Mouse (Mus musculus): ENCODE measurements around the gene Tbpl2. TPM values are rescaled to one million over a fixed set of nuclear protein-coding genes. Genes with fewer than 3 reads are reported as not detected.
A peak's percentile ranks its signal among the peaks of the same experiment; 100 is the strongest.

Gene Tbpl2
- not detected in 2 replicates for polyA plus RNA-seq (2015; fragmentation: Nextera tagmentation; extraction: Ambion mirVana)

DNA sequence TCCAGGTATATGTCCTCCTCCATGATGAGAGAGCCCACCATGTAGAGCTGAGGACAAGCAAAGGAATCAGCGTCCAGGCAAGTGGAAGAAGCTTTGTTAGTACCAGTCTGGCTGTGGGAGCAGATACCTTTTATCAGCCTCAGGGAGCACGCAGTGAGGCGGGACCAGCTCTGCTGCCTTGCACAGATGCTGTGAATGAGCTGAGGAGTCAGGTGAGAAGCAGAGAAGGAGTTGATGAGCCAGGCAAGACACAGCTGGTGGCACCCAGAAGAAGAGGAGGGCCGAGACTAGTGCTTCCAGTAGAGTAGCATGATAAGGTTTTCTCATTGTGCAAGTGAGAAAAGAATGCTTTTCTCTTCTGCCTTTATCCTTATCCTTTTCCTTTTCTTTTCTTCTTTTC is at the start of gene Tbpl2:
Tbpl2 (minus strand) TSS at position 101 of the 400 bp plus-strand sequence.
- no peak for ATAC-seq (replicated peaks)
- Histone ChIP-seq H3K4me3 (no peak within 1 kb of the TSS), H3K27me3 (no peaks in the 10 kb centered on the region), H3K9me3 (no peaks in the 10 kb centered on the region), H3K27ac (replicated peaks) (no peak within 1 kb of the TSS), H3K4me1 (no peaks in the 10 kb centered on the region), H3K9ac (replicated peaks) (no peak within 1 kb of the TSS), H3K36me3 (no peaks in the 10 kb centered on the region), H3K4me2 (replicated peaks) (no peak within 1 kb of the TSS)
- 81% methylated on average over 4 of the region's 4 CpGs for WGBS

- no peaks in the 10 kb centered on the region for H3K9me3 ChIP-seq
- H3K27me3 ChIP-seq = no peaks in the 10 kb centered on the region
- 86% methylated on average over 1 of the region's 1 CpGs for WGBS
- no peaks in the 10 kb centered on the region for H3K4me1 ChIP-seq
- H3K4me2 ChIP-seq (replicated peaks) = no peak overlapping the region
- no peak overlapping the region for H3K4me3 ChIP-seq
- H3K9ac ChIP-seq (replicated peaks) = no peak overlapping the region
- no peak overlapping the region for H3K27ac ChIP-seq (replicated peaks)
- no peak for ATAC-seq (replicated peaks)
- H3K36me3 ChIP-seq = no peaks in the 10 kb centered on the region
These were observed 38.0 kb upstream of the Tbpl2 start for GRCm38 (mm10) chr2:24134373-24134772.

DNA sequence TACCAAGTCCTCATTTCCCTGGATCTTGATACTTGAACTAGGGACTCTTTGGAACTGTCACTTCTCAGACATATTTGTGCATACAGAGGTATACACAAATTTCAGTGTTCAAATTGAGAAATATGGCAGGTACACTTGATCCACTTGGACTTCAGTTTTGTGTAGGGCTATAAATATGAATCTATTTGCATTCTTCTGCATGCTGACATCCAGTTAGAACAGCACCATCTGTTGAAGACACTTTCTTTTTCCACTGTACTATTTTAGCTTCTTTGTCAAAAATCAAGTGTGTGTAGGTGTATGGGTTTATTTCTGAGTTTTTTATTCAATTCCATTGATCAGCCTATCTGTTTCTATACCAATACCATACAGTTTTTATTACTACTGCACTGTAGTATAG is 12.7 kb upstream of the Tbpl2 start:
- Histone ChIP-seq H3K27ac (replicated peaks) (no peak overlapping the region), H3K27me3 (no peaks in the 10 kb centered on the region), H3K4me3 (no peak overlapping the region), H3K4me2 (replicated peaks) (no peak overlapping the region), H3K4me1 (no peaks in the 10 kb centered on the region), H3K9ac (replicated peaks) (no peak overlapping the region), H3K36me3 (no peaks in the 10 kb centered on the region), H3K9me3 (no peaks in the 10 kb centered on the region)
- no peak for ATAC-seq (replicated peaks)

- ATAC-seq (replicated peaks) = no peak
- H3K36me3 ChIP-seq = no peaks in the 10 kb centered on the region
- no peaks in the 10 kb centered on the region for H3K27me3 ChIP-seq
- no peak overlapping the region for H3K4me3 ChIP-seq
- H3K9me3 ChIP-seq = no peaks in the 10 kb centered on the region
- no peak overlapping the region for H3K9ac ChIP-seq (replicated peaks)
- no peak overlapping the region for H3K4me2 ChIP-seq (replicated peaks)
- H3K4me1 ChIP-seq = no peaks in the 10 kb centered on the region
- H3K27ac ChIP-seq (replicated peaks) = no peak overlapping the region
- 84% methylated on average over 4 of the region's 4 CpGs for WGBS
These were observed 7.4 kb upstream of the Tbpl2 start for GRCm38 (mm10) chr2:24103619-24104289.

DNA sequence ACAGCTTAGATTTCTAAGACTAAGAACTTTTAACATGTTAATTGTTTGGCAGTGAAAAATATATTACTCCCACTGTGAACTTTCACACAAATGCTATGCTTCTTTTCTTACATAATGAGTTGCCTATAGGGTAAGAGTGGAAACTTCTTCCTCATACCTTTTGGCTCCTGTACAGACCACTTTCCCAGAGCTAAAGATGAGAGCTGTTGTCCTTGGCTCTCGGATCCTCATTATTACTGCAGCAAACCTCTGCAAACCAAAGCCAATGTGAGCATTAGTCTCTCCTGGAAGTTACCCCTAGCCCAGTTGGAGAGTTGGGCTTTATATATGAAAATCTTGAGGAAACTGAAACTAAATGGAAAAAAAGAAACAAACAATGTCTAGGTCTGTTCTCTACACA is 5.5 kb downstream of the Tbpl2 start:
- no peaks in the 10 kb centered on the region for H3K36me3 ChIP-seq
- H3K4me1 ChIP-seq = no peaks in the 10 kb centered on the region
- WGBS = 70% methylated on average over 1 of the region's 1 CpGs
- no peaks in the 10 kb centered on the region for H3K9me3 ChIP-seq
- no peak overlapping the region for H3K27ac ChIP-seq (replicated peaks)
- no peak overlapping the region for H3K4me3 ChIP-seq
- no peak overlapping the region for H3K4me2 ChIP-seq (replicated peaks)
- ATAC-seq (replicated peaks) = no peak
- H3K27me3 ChIP-seq = no peaks in the 10 kb centered on the region
- no peak overlapping the region for H3K9ac ChIP-seq (replicated peaks)

- peaks cover 12% of the 10 kb centered on the region; the same call in 1 of the 2 replicates for H3K4me1 ChIP-seq
- H3K27ac ChIP-seq (replicated peaks) = no peak overlapping the region
- ATAC-seq (replicated peaks) = no peak
- no peaks in the 10 kb centered on the region for H3K9me3 ChIP-seq
- no peak overlapping the region for H3K4me3 ChIP-seq
- H3K9ac ChIP-seq (replicated peaks) = no peak overlapping the region
- WGBS = 78% methylated on average over 3 of the region's 3 CpGs
- no peaks in the 10 kb centered on the region for H3K27me3 ChIP-seq
- no peak overlapping the region for H3K4me2 ChIP-seq (replicated peaks)
- H3K36me3 ChIP-seq = no peaks in the 10 kb centered on the region
These were observed 45.9 kb downstream of the Tbpl2 start for GRCm38 (mm10) chr2:24050459-24050858.

DNA sequence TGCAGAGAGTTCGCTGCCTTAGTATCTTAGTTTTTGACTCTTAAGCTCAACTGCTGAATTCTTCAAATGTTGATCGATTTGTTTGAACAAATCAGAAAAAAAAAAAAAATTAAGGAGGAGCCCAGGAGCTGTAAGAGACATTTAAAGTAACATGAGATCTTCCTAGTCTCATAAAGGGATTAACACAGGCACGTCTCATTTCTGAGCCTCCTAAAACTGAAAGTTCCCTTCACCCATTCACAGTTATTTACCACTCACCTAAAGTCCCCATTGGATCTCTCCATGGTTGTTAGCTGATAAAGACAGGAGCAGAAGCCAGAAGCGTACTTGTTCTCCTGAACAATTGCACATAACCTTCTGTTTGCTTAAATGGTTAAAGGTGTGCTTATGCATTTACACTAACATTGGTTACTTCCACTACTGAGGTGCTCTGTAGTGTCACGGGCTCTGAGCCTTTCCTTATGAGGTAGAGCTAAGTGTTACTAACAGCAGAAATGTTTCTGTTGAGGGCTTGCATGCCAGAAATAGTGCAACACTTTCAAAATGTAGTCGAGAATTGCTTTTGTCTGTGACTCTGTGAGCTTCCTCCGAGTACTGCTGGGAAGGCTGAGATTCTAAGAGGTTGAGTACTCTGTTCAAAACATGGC is 46.9 kb downstream of the Tbpl2 start, which contains the start of gene Hnmt:
Hnmt (minus strand) TSS at position 51 of the 647 bp plus-strand sequence.
- Histone ChIP-seq H3K4me3 (peak within 1 kb of the TSS; percentile 46), H3K9ac (replicated peaks) (peak within 1 kb of the TSS; percentile 53), H3K4me1 (peaks cover 12% of the 10 kb centered on the region; the same call in 1 of the 2 replicates), H3K9me3 (no peaks in the 10 kb centered on the region), H3K36me3 (no peaks in the 10 kb centered on the region), H3K27ac (replicated peaks) (peak within 1 kb of the TSS; percentile 61), H3K27me3 (no peaks in the 10 kb centered on the region), H3K4me2 (replicated peaks) (peak within 1 kb of the TSS; percentile 72)
- no peak for ATAC-seq (replicated peaks)
- WGBS = 44% methylated on average over 7 of the region's 7 CpGs

DNA sequence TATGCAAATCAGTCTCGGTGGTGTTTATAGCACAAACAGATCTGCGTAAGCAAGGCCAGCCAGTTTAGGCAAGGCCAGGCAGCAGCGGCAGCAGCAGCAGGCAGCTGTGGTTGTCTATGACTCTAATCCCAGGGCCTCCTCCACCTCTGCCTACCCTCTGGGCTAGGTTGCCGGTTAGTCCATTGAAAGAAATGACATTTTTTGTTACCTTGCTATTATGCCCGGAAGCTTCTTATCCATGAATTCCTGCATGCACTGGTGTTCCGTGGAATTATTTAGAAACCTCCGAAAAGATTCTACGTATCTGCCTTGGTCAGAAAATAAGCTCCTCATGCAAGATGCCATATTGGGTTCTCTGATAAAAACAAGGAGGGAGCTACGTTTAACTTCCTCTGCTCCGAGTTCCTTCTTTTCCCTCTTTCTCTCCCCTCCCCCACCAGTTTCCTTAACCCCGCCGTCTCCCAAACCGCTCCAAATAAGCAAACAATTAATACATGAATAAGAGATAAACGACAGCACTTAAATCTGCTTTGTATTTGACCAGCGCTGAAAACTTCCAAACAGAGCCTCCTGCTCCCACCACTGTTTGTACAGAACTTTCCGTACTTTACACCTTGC is 47.8 kb downstream of the Tbpl2 start:
- 3% methylated on average over 16 of the region's 16 CpGs for WGBS
- peak; percentile 97 for ATAC-seq (replicated peaks)
- H3K9ac ChIP-seq (replicated peaks) = peak overlapping the region; percentile 53
- peaks cover 12% of the 10 kb centered on the region; the same call in 1 of the 2 replicates for H3K4me1 ChIP-seq
- H3K4me3 ChIP-seq = peak overlapping the region; percentile 46
- H3K4me2 ChIP-seq (replicated peaks) = peak overlapping the region; percentile 72
- H3K27me3 ChIP-seq = no peaks in the 10 kb centered on the region
- peak overlapping the region; percentile 61 for H3K27ac ChIP-seq (replicated peaks)
- H3K9me3 ChIP-seq = no peaks in the 10 kb centered on the region
- H3K36me3 ChIP-seq = no peaks in the 10 kb centered on the region

GRCm38 (mm10) chr2:24047551-24048479 is 48.6 kb downstream of the Tbpl2 start:
- peak overlapping the region; percentile 61; the same call in 1 of the 2 replicates for H3K27ac ChIP-seq (replicated peaks)

GRCm38 (mm10) chr2:24042901-24043300 is 53.5 kb downstream of the Tbpl2 start:
- H3K9me3 ChIP-seq = no peaks in the 10 kb centered on the region
- H3K4me3 ChIP-seq = no peak overlapping the region
- no peak overlapping the region for H3K4me2 ChIP-seq (replicated peaks)
- no peaks in the 10 kb centered on the region for H3K36me3 ChIP-seq
- H3K27ac ChIP-seq (replicated peaks) = no peak overlapping the region
- WGBS = 90% methylated on average over 1 of the region's 1 CpGs
- no peak for ATAC-seq (replicated peaks)
- H3K9ac ChIP-seq (replicated peaks) = no peak overlapping the region
- H3K27me3 ChIP-seq = no peaks in the 10 kb centered on the region
- peaks cover 5% of the 10 kb centered on the region; the same call in 1 of the 2 replicates for H3K4me1 ChIP-seq

More at GRCm38 (mm10) chr2:24047551-24048479, 48.6 kb downstream of the Tbpl2 start:
- H3K4me2 ChIP-seq (replicated peaks) = peak overlapping the region; percentile 72
- peak; percentile 64 for ATAC-seq (replicated peaks)
- H3K4me1 ChIP-seq = peaks cover 12% of the 10 kb centered on the region; the same call in 1 of the 2 replicates
- H3K4me3 ChIP-seq = peak overlapping the region; percentile 46
- no peaks in the 10 kb centered on the region for H3K27me3 ChIP-seq
- H3K36me3 ChIP-seq = no peaks in the 10 kb centered on the region
- no peaks in the 10 kb centered on the region for H3K9me3 ChIP-seq
- 16% methylated on average over 6 of the region's 6 CpGs for WGBS
- H3K9ac ChIP-seq (replicated peaks) = peak overlapping the region; percentile 53

DNA sequence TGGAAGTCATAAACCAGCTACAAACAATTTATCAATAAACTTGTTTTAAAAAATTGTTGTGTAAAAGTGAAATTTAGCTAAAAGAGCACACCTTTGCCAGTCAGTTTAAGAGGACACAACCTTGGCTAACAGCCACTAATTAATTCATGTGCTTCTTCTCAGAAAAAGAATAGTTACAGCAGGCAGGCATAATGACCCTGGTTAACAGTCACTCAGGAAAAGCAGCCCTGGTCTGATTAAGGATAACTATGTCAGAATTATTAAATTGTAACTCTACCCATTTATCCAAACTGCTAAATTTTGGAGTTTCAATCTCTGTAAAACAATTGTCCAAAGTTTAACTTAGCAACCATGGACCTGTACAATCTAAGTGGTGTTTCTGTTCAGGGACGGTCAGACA is 55.9 kb downstream of the Tbpl2 start:
- no peak overlapping the region for H3K27ac ChIP-seq (replicated peaks)
- H3K4me2 ChIP-seq (replicated peaks) = no peak overlapping the region
- WGBS = 86% methylated on average over 1 of the region's 1 CpGs
- H3K9ac ChIP-seq (replicated peaks) = no peak overlapping the region
- H3K4me3 ChIP-seq = no peak overlapping the region
- H3K9me3 ChIP-seq = no peaks in the 10 kb centered on the region
- no peak for ATAC-seq (replicated peaks)
- H3K36me3 ChIP-seq = no peaks in the 10 kb centered on the region
- no peaks in the 10 kb centered on the region for H3K4me1 ChIP-seq
- no peaks in the 10 kb centered on the region for H3K27me3 ChIP-seq

All from forebrain, embryonic 15.5 days (tissue).